Mouse (Mus musculus) midbrain, postnatal 0 days (tissue): ENCODE data around the gene Pla1a. TPM values are rescaled to one million over a fixed set of nuclear protein-coding genes. Genes with fewer than 3 reads are reported as not detected.

ENCODE experiments used
- ATAC-seq: fragments of 200-750 bp; cut with Nextera tagmentation; 2 replicates; pipeline ENCODE4 v1.8.0; 2017; ENCODE audit warnings: moderate number of reproducible peaks, mild to moderate bottlenecking, moderate TSS enrichment, moderate library complexity; ENCODE audit not compliant: low FRiP score
- DNase-seq: peaks from one replicate; pipeline ENCODE4 v3.0.0-alpha.2; 2015; ENCODE audit warnings: low spot score
- H3K27ac ChIP-seq: fragments of 300-500 bp; sonication (generic); 2 replicates; pipeline ENCODE4 v1.5.1; 2014; ENCODE audit warnings: low read depth, mild to moderate bottlenecking, low read length, mixed read lengths
- H3K27me3 ChIP-seq: fragments of 300-500 bp; sonication (generic); 2 replicates; pipeline ENCODE4 v1.6.1; 2014; ENCODE audit warnings: low read length, control low read depth, mixed read lengths; ENCODE audit not compliant: insufficient read depth
- H3K36me3 ChIP-seq: fragments of 300-500 bp; sonication (generic); 2 replicates; pipeline ENCODE4 v1.6.1; 2014; ENCODE audit warnings: low read length, control low read depth, mixed read lengths; ENCODE audit not compliant: insufficient read depth
- H3K4me1 ChIP-seq: fragments of 300-500 bp; sonication (generic); 2 replicates; pipeline ENCODE4 v1.6.1; 2014; ENCODE audit warnings: mild to moderate bottlenecking, control low read depth, antibody characterized with exemption, low read length, mixed read lengths; ENCODE audit not compliant: insufficient read depth
- H3K4me2 ChIP-seq: fragments of 300-500 bp; sonication (generic); 2 replicates; pipeline ENCODE4 v1.6.1; 2014; ENCODE audit warnings: low read depth, mild to moderate bottlenecking, low read length, mixed read lengths; ENCODE audit not compliant: poor library complexity, severe bottlenecking
- H3K4me3 ChIP-seq: fragments of 300-500 bp; sonication (generic); 2 replicates; pipeline ENCODE4 v1.5.1; 2014; ENCODE audit warnings: low read depth, mild to moderate bottlenecking, low read length, moderate library complexity
- H3K9ac ChIP-seq: fragments of 300-500 bp; sonication (generic); replicated peaks from 2 replicates; pipeline ENCODE4 v1.6.1; 2014; ENCODE audit warnings: mild to moderate bottlenecking, low read length, moderate library complexity, mixed read lengths; ENCODE audit not compliant: poor library complexity, severe bottlenecking
- H3K9me3 ChIP-seq: fragments of 300-500 bp; sonication (generic); 2 replicates; pipeline ENCODE4 v1.6.1; 2016; ENCODE audit warnings: low read length, control low read depth
- CTCF ChIP-seq: IDR thresholded peaks from 2 replicates; pipeline ENCODE4 v1.5.1; 2016; ENCODE audit warnings: antibody characterized with exemption, mild to moderate bottlenecking
- WGBS: fragments of 180-500 bp; shearing (Covaris S2); extraction: QIAGEN DNeasy Blood & Tissue Kit; methylation state at CpG from one replicate; pipeline ENCODE4 v1.1.7; 2014; 5-methylcytosine and 5-hydroxymethylcytosine counted together
- polyA plus RNA-seq: library from polyadenylated mRNA; unstranded; fragments of >200 nt; fragmentation: Nextera tagmentation; extraction: Ambion mirVana; gene quantifications from 2 replicates; pipeline ENCODE4 v1.2.1, GENCODE M21; 2015
- total RNA-seq: library from RNA; depleted of rRNA; stranded (reverse); fragments of >200 nt; gene quantifications from 2 replicates; pipeline ENCODE4 v1.2.3, GENCODE M21; 2014

Gene Pla1a
- total and polyA plus RNA-seq, 2 experiments from 2014 or later, result 1.4 to 1.6 TPM

DNA sequence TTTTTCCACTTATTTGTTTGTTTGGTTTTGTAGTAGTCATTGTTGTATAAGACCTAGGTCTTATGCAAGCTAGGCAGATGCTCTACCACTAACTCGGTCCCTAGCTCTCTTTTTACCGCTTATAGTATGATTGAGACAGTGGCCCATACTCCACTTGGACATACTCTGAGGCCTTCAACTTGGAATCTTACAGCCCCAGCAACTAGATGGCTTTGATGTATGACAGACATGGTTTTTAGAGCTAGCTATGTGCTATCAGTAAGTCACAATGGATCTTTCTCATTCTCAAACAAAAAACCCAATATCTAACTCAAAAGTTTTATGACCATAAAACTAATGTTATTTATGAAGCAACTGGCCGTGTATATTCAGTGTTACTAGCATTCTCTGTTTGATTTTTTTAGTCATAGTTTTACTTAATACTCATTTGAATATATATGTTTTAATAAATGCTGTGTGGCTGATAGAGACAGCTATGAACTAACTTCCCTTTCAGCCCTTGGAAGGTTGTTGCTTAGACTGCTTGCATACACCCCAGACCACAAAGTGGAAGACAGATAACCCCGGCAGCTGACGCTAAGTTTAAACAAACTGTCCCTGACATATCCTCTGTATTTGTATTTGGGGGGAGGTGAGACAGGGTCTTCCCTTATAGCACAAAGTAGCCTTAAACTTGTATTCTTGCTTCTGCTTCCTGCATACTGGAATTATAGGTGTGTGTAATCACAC lies 78.6 kb downstream of the Pla1a start:
- H3K27me3 ChIP-seq, result no peaks in the 10 kb centered on the region
- H3K4me2 ChIP-seq, result no peak overlapping the region
- no peak for TF ChIP-seq CTCF
- 96% methylated on average over 5 of the region's 5 CpGs for WGBS
- no peak for DNase-seq
- no peak overlapping the region for H3K4me3 ChIP-seq
- H3K9ac ChIP-seq, result no peak overlapping the region
- H3K27ac ChIP-seq, result no peak overlapping the region
- no peak for ATAC-seq
- no peaks in the 10 kb centered on the region for H3K4me1 ChIP-seq
- no peaks in the 10 kb centered on the region for H3K9me3 ChIP-seq
- peaks cover 14% of the 10 kb centered on the region for H3K36me3 ChIP-seq

DNA sequence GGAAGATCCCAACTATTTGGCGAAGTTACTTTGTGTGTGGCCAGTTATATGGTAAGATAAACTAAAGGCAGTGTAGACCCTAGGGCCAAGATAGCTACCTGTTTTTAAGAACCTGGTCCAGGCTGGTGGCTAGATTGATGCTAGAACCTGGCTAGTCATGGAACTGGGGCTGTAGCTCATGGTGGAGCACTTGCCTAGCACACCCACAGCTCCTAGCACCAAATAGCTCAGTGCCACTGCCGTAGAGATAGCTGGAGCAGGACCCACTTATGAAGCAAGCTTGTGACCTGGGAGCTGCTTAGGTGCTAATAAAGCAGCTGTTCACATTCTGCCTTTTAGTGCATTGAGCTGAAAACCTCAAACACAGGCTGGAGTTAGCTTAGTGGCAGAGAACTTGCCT lies 79.3 kb downstream of the Pla1a start:
- no peak for ATAC-seq
- H3K36me3 ChIP-seq, result peaks cover 14% of the 10 kb centered on the region
- no peak overlapping the region for H3K9ac ChIP-seq
- no peak overlapping the region for H3K27ac ChIP-seq
- no peak for DNase-seq
- no peaks in the 10 kb centered on the region for H3K27me3 ChIP-seq
- H3K4me3 ChIP-seq, result no peak overlapping the region
- TF ChIP-seq CTCF, result no peak
- no peaks in the 10 kb centered on the region for H3K9me3 ChIP-seq
- WGBS, result 98% methylated on average over 2 of the region's 2 CpGs
- no peaks in the 10 kb centered on the region for H3K4me1 ChIP-seq
- no peak overlapping the region for H3K4me2 ChIP-seq

DNA sequence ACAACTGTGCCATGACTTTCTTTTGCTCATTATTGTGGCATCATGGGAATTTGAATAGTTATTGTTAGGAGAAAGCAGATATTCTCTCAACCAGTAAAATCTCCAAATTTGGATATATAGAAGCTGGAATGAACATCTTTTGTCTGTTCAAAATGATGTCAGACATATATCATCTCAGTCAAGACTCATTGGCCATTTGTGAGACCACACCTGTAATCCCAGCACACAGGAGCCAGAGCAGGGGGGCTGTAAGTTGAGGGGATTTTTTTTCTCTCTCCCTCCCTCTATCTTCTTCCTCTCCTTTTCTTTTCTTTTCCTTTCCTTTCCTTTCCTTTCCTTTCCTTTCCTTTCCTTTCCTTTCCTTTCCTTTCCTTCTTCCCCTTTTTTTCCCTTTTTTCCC lies 80.1 kb downstream of the Pla1a start:
- Histone ChIP-seq H3K4me1 (0 out of 2 replicates have a peak, but pooled peaks cover under 1% of the 10 kb centered on the region), H3K4me3 (no peak overlapping the region), H3K36me3 (peaks cover 14% of the 10 kb centered on the region), H3K27ac (no peak overlapping the region), H3K27me3 (no peaks in the 10 kb centered on the region), H3K9me3 (no peaks in the 10 kb centered on the region), H3K4me2 (no peak overlapping the region), H3K9ac (no peak overlapping the region)
- ATAC-seq (no peak), DNase-seq (no peak)
- TF ChIP-seq CTCF, result no peak

DNA sequence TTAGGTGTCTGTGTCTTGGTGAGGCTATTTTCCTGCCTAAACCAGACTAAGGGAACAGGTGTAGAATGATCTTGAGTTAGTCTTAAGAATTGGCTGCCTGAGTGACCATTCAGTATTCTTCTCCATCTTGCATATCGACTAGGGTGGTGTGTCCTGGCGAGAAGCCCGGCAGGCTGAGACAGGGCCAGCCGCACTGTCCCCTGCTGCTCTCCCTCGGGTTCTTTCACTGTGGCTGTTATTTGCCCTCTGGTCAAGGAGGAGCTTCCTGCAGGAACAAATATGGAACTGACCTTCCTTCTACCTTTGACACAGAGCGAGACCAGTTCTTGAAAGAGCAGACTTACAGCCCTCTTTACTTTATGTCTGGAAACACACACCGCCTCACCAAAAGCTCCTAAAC lies 80.9 kb downstream of the Pla1a start:
- Histone ChIP-seq H3K27ac (no peak overlapping the region), H3K9ac (no peak overlapping the region), H3K27me3 (no peaks in the 10 kb centered on the region), H3K36me3 (peaks cover 14% of the 10 kb centered on the region), H3K4me3 (no peak overlapping the region), H3K4me1 (peaks cover 5% of the 10 kb centered on the region; the same call in 1 of the 2 replicates), H3K9me3 (no peaks in the 10 kb centered on the region), H3K4me2 (no peak overlapping the region)
- no peak for TF ChIP-seq CTCF
- ATAC-seq (no peak), DNase-seq (no peak)
- WGBS, result 74% methylated on average over 7 of the region's 7 CpGs

DNA sequence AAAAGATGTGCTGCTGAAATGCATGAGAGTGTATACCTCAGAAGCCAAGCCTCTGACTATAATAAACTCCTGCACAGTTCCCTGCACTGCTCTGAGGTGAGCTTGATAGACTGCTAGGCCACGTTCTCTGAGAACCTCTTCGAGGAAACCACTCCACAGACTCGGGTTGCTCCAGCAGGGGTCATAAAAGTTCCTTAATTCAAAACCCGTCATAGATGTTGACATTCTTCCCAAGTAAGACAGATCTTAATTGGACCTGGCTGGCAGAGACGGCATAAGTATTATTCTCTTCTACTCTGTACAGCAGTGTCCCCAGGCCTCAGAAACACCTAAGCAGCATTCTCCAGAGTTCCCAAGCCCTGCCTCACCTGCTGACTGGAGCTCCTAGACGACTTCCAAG lies 82.0 kb downstream of the Pla1a start:
- ATAC-seq, result no peak
- no peaks in the 10 kb centered on the region for H3K27me3 ChIP-seq
- H3K4me3 ChIP-seq, result no peak overlapping the region
- H3K27ac ChIP-seq, result no peak overlapping the region
- 85% methylated on average over 6 of the region's 6 CpGs for WGBS
- H3K9me3 ChIP-seq, result no peaks in the 10 kb centered on the region
- H3K4me2 ChIP-seq, result no peak overlapping the region
- H3K36me3 ChIP-seq, result peaks cover 14% of the 10 kb centered on the region
- peaks cover 5% of the 10 kb centered on the region; the same call in 1 of the 2 replicates for H3K4me1 ChIP-seq
- no peak for DNase-seq
- no peak for TF ChIP-seq CTCF
- H3K9ac ChIP-seq, result no peak overlapping the region

DNA sequence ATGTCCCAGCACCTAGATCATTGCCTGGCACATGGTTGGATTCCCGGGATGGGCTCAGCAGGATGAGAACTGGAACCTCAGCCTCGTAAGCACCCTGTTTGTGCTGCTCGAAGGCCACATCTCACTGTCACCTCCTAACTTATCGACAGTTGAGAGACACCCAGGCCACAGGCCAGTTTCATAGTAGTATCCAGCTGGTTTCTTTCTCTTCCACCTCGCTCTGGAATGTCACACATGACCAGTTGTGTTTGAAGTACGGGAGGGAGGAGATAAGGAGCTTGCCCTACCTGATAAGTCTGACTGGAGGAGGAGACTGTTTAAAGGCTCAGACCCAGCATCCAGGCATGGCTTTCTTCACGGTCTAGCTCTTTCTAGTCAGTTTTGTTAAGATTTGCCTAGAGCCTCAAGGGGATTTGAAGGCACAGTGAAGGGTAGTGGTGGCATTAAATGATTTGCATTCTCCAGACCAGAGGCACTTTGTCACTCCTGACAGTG lies 82.5 kb downstream of the Pla1a start:
- peaks cover 5% of the 10 kb centered on the region; the same call in 1 of the 2 replicates for H3K4me1 ChIP-seq
- no peak for TF ChIP-seq CTCF
- no peak for ATAC-seq
- H3K4me2 ChIP-seq, result no peak overlapping the region
- no peak overlapping the region for H3K9ac ChIP-seq
- H3K27ac ChIP-seq, result no peak overlapping the region
- DNase-seq, result no peak
- no peaks in the 10 kb centered on the region for H3K9me3 ChIP-seq
- peaks cover 14% of the 10 kb centered on the region for H3K36me3 ChIP-seq
- 87% methylated on average over 7 of the region's 7 CpGs for WGBS
- no peak overlapping the region for H3K4me3 ChIP-seq
- H3K27me3 ChIP-seq, result no peaks in the 10 kb centered on the region
